ENCODE assay signal across 8 mouse cellular contexts in the genomic region with DNA sequence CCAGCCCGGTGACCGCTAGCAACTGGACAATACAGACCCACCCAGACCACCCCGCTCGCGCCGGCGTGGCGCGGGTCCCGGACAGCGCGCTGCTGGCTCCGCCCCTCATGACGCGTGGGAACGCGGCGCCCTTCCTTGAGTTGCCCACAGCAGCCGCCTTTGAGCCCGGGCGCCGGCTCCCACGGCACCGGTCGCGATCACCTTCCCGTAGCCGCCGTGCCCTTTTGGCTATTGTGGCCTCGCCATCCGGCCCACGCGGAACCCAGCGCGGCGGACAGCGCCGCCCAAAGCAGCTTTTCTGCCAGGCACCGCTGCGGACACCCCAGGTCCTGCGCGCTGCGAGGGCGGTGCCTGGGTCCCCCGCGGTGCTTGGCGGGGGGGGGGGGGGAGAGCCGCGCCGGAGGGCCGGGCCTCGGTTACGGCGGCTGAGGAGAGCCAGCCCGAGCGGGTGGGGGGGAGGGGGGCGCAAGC. TPM values are rescaled to one million over a fixed set of nuclear protein-coding genes. Genes with fewer than 3 reads are reported as not detected.
DNase-seq lines count a peak whose midpoint lies in the region; ATAC-seq lines count a peak whose summit lies in the region.

Eif4enif1 (plus strand) TSS at position 162 of the 471 bp plus-strand sequence.

- H3K4me3 ChIP-seq in megakaryocyte, embryonic 14.5 days (replicated peaks), result peak within 1 kb of the TSS; percentile 87

- no peaks in the 10 kb centered on the region for H3K27me3 ChIP-seq in megakaryocyte, embryonic 14.5 days (replicated peaks)

- peak; percentile 33 for ATAC-seq in common myeloid progenitor, adult 5-6 weeks (replicated peaks; ENCODE audit: low read depth, poor library complexity, severe bottlenecking)

- DNase-seq in ZHBTc4 (ENCODE audit: low read depth, low spot score), result peak; percentile 95
- peak; percentile 88 to 89 for DNase-seq in gastrocnemius, adult 8-10 months (ENCODE audit: low spot score in 2 of 2)
- peak; percentile 79 for DNase-seq in hindlimb bud, embryonic 11.5 days (ENCODE audit: extremely low spot score, low read depth, low spot score)
- peak; percentile 86 to 93 for DNase-seq in left cerebral cortex, adult 8-10 months (ENCODE audit: low spot score in 2 of 2)
- peak; percentile 92 for DNase-seq in right cerebral cortex, postnatal 10 days (ENCODE audit: low spot score in 2 of 2)
- DNase-seq in urinary bladder, postnatal 25 days (ENCODE audit: low spot score), result peak; percentile 91

- peaks cover 30% of the 10 kb centered on the region for H3K36me3 ChIP-seq in megakaryocyte, embryonic 14.5 days (replicated peaks; ENCODE audit: low read length)

- H3K4me1 ChIP-seq in megakaryocyte, embryonic 14.5 days, result peaks cover 27% of the 10 kb centered on the region

- H3K9me3 ChIP-seq in megakaryocyte, embryonic 14.5 days, result no peaks in the 10 kb centered on the region

RNA-seq across cellular contexts. Expression of gene Eif4enif1, which starts in this region (rescaled TPM):
- 58.9 and 75.0 TPM in 2 replicates for total RNA-seq in common myeloid progenitor, adult 5-6 weeks (2017)
- 10 to 100 TPM; 27.6 to 39.3 (median 31.4) TPM for total RNA-seq in gastrocnemius, adult 8-10 months (2022)
- 10 to 100 TPM; 65.9 to 74.7 (median 68.8) TPM for total RNA-seq in left cerebral cortex, adult 8-10 months (2022)
- 9.4 and 21.7 TPM in 2 replicates for polyA plus RNA-seq in megakaryocyte, embryonic 14.5 days (2012; ENCODE audit: insufficient read depth, low replicate concordance)

Comparison
In these comparisons a context has a peak if more than half of its experiments do, and no peak if none do; other contexts are left out.
1. Peak in every context shown above with its lines: DNase-seq, ATAC-seq and H3K4me3 ChIP-seq.